Mouse (Mus musculus) thymus, adult 2 months (tissue): ENCODE results near the gene B4galt5. TPM values are rescaled to one million over a fixed set of nuclear protein-coding genes. Genes with fewer than 3 reads are reported as not detected.

ENCODE experiments used
- DNase-seq: peaks from one replicate; pipeline ENCODE4 v3.0.0; 2021
- H3K27ac ChIP-seq: fragments of 200-500 bp; 2 replicates; pipeline ENCODE4 v1.5.1; 2012; ENCODE audit warnings: low read length, control low read depth; ENCODE audit not compliant: control insufficient read depth, insufficient read depth
- H3K27me3 ChIP-seq: fragments of 200-500 bp; 2 replicates; pipeline ENCODE4 v1.6.1; 2012; ENCODE audit warnings: mild to moderate bottlenecking, low read length, moderate library complexity, mixed read lengths; ENCODE audit not compliant: control insufficient read depth, insufficient read depth
- H3K36me3 ChIP-seq: fragments of 200-500 bp; 2 replicates; pipeline ENCODE4 v1.6.1; 2012; ENCODE audit warnings: mild to moderate bottlenecking, low read length, moderate library complexity; ENCODE audit not compliant: control insufficient read depth, insufficient read depth
- H3K4me1 ChIP-seq: fragments of 200-500 bp; replicated peaks from 2 replicates; pipeline ENCODE4 v1.6.1; 2012; ENCODE audit warnings: low read length; ENCODE audit not compliant: control insufficient read depth, insufficient read depth
- H3K4me3 ChIP-seq: fragments of 200-500 bp; 2 replicates; pipeline ENCODE4 v1.5.1; 2012; ENCODE audit warnings: mild to moderate bottlenecking, low read length, control low read depth, moderate library complexity; ENCODE audit not compliant: control insufficient read depth, insufficient read depth
- CTCF ChIP-seq: fragments of 200-500 bp; IDR thresholded peaks from 2 replicates; pipeline ENCODE4 v1.5.1; 2012; ENCODE audit warnings: mild to moderate bottlenecking, control low read depth, low read length, moderate library complexity, borderline replicate concordance; ENCODE audit not compliant: control insufficient read depth, poor library complexity, insufficient read depth; ENCODE audit errors: extremely low read depth
- POLR2A ChIP-seq: fragments of 200-500 bp; IDR thresholded peaks from 2 replicates; pipeline ENCODE4 v1.6.1; 2012; ENCODE audit warnings: mild to moderate bottlenecking, low read length, control low read depth, moderate library complexity; ENCODE audit not compliant: control insufficient read depth, poor library complexity, insufficient read depth; ENCODE audit errors: extremely low read depth
- WGBS: fragments of 180-500 bp; shearing (Covaris S2); methylation state at CpG from one replicate; pipeline ENCODE4 v1.1.7; 2018; 5-methylcytosine and 5-hydroxymethylcytosine counted together
- polyA plus RNA-seq: library from polyadenylated mRNA; depleted of rRNA; stranded (reverse); fragments of >200 nt; gene quantifications from 2 replicates; pipeline ENCODE4 v1.2.3, GENCODE M21; 2012

The B4galt5 gene
- polyA plus RNA-seq, 1 experiment: 10.9 TPM

- 99% methylated on average over 3 of the region's 3 CpGs for WGBS
- DNase-seq: no peak
- no peak overlapping the region for H3K27ac ChIP-seq
These were observed 78.5 kb downstream of the B4galt5 start for GRCm38 (mm10) chr2:167270496-167270895.

GRCm38 (mm10) chr2:167268721-167269120 is 80.3 kb downstream of the B4galt5 start:
- no peak overlapping the region for H3K4me3 ChIP-seq
- no peaks in the 10 kb centered on the region for H3K27me3 ChIP-seq
- 100% methylated on average over 1 of the region's 1 CpGs for WGBS
- no peaks in the 10 kb centered on the region for H3K36me3 ChIP-seq
- TF ChIP-seq CTCF (no peak), POLR2A (no peak)
- H3K4me1 ChIP-seq: no peaks in the 10 kb centered on the region
- no peak overlapping the region for H3K27ac ChIP-seq
- no peak for DNase-seq

More at GRCm38 (mm10) chr2:167270496-167270895, 78.5 kb downstream of the B4galt5 start:
- TF ChIP-seq CTCF: no peak
- TF ChIP-seq POLR2A: no peak
- H3K36me3 ChIP-seq: no peaks in the 10 kb centered on the region
- no peaks in the 10 kb centered on the region for H3K27me3 ChIP-seq
- H3K4me3 ChIP-seq: no peak overlapping the region
- H3K4me1 ChIP-seq: no peaks in the 10 kb centered on the region

- no peak overlapping the region for H3K27ac ChIP-seq
- H3K4me3 ChIP-seq: no peak overlapping the region
- H3K36me3 ChIP-seq: no peaks in the 10 kb centered on the region
- WGBS: 91% methylated on average over 8 of the region's 8 CpGs
- no peaks in the 10 kb centered on the region for H3K27me3 ChIP-seq
- no peaks in the 10 kb centered on the region for H3K4me1 ChIP-seq
- TF ChIP-seq CTCF (no peak), POLR2A (no peak)
- no peak for DNase-seq
These were observed 80.6 kb downstream of the B4galt5 start for GRCm38 (mm10) chr2:167268411-167268690.

- no peak for DNase-seq
- Histone ChIP-seq H3K27me3 (no peaks in the 10 kb centered on the region), H3K4me1 (no peaks in the 10 kb centered on the region), H3K27ac (no peak overlapping the region), H3K36me3 (no peaks in the 10 kb centered on the region), H3K4me3 (no peak overlapping the region)
- WGBS: 89% methylated on average over 14 of the region's 14 CpGs
- TF ChIP-seq CTCF (no peak), POLR2A (no peak)
These were observed 81.2 kb downstream of the B4galt5 start for GRCm38 (mm10) chr2:167267531-167268410.

- Histone ChIP-seq H3K36me3 (no peaks in the 10 kb centered on the region), H3K27me3 (no peaks in the 10 kb centered on the region), H3K4me1 (no peaks in the 10 kb centered on the region), H3K4me3 (no peak overlapping the region), H3K27ac (no peak overlapping the region)
- DNase-seq: no peak
- 94% methylated on average over 10 of the region's 10 CpGs for WGBS
- no peak for TF ChIP-seq CTCF
- TF ChIP-seq POLR2A: no peak
These were observed 82.8 kb downstream of the B4galt5 start for GRCm38 (mm10) chr2:167266231-167266630.

- H3K27ac ChIP-seq: no peak overlapping the region
- no peaks in the 10 kb centered on the region for H3K4me1 ChIP-seq
- no peaks in the 10 kb centered on the region for H3K27me3 ChIP-seq
- 48% methylated on average over 5 of the region's 5 CpGs for WGBS
- H3K4me3 ChIP-seq: no peak overlapping the region
- no peaks in the 10 kb centered on the region for H3K36me3 ChIP-seq
- TF ChIP-seq POLR2A (no peak), CTCF (no peak)
- DNase-seq: no peak
These were observed 83.2 kb downstream of the B4galt5 start for GRCm38 (mm10) chr2:167265806-167266205.

GRCm38 (mm10) chr2:167265021-167265420 is 84.0 kb downstream of the B4galt5 start:
- H3K36me3 ChIP-seq: no peaks in the 10 kb centered on the region
- H3K27ac ChIP-seq: no peak overlapping the region
- 93% methylated on average over 2 of the region's 2 CpGs for WGBS
- no peaks in the 10 kb centered on the region for H3K27me3 ChIP-seq
- no peaks in the 10 kb centered on the region for H3K4me1 ChIP-seq
- TF ChIP-seq CTCF: no peak
- TF ChIP-seq POLR2A: no peak
- no peak for DNase-seq
- no peak overlapping the region for H3K4me3 ChIP-seq
